Mouse (Mus musculus): ENCODE measurements at regions not wholly inside any gene's neighbourhood (a gene's known extent, or its start where the extent isn't known, plus 50 kb on each side); places are given as distances from the start of the nearest gene placed in this dataset.

GRCm38 (mm10) chr19:57541693-57542314 lies 69.0 kb upstream of the Atrnl1 start:
- Histone ChIP-seq H3K27me3 (ENCODE audit: control insufficient read depth, insufficient read depth, low read length) (peaks cover 3% of the 10 kb centered on the region; the same call in 1 of the 2 replicates), H3K4me1 (ENCODE audit: control insufficient read depth, insufficient read depth, low read length) (peaks cover 7% of the 10 kb centered on the region; the same call in 1 of the 2 replicates), H3K27ac (ENCODE audit: insufficient read depth, low read length) (no peak overlapping the region), H3K4me3 (replicated peaks; ENCODE audit: insufficient read depth, low read depth, low read length) (no peak overlapping the region)
- 99% methylated on average over 8 of the region's 8 CpGs for WGBS
- no peak for TF ChIP-seq POLR2A (IDR thresholded peaks at IDR 0.05; ENCODE audit: borderline replicate concordance, insufficient read depth, low read length)
- TF ChIP-seq CTCF (IDR thresholded peaks at IDR 0.05; ENCODE audit: borderline replicate concordance, insufficient read depth, low read depth, low read length): no peak
- no peak for DNase-seq

- TF ChIP-seq POLR2A (IDR thresholded peaks at IDR 0.05; ENCODE audit: borderline replicate concordance, insufficient read depth, low read length): no peak
- TF ChIP-seq CTCF (IDR thresholded peaks at IDR 0.05; ENCODE audit: borderline replicate concordance, insufficient read depth, low read depth, low read length): no peak
- peaks cover 7% of the 10 kb centered on the region; the same call in 1 of the 2 replicates for H3K4me1 ChIP-seq (ENCODE audit: control insufficient read depth, insufficient read depth, low read length)
- no peak overlapping the region for H3K4me3 ChIP-seq (replicated peaks; ENCODE audit: insufficient read depth, low read depth, low read length)
- H3K27me3 ChIP-seq (ENCODE audit: control insufficient read depth, insufficient read depth, low read length): peaks cover 3% of the 10 kb centered on the region; the same call in 1 of the 2 replicates
- 96% methylated on average over 5 of the region's 5 CpGs for WGBS
- DNase-seq: no peak
- H3K27ac ChIP-seq (ENCODE audit: insufficient read depth, low read length): no peak overlapping the region
These were observed 68.3 kb upstream of the Atrnl1 start for GRCm38 (mm10) chr19:57542506-57542905.

DNA sequence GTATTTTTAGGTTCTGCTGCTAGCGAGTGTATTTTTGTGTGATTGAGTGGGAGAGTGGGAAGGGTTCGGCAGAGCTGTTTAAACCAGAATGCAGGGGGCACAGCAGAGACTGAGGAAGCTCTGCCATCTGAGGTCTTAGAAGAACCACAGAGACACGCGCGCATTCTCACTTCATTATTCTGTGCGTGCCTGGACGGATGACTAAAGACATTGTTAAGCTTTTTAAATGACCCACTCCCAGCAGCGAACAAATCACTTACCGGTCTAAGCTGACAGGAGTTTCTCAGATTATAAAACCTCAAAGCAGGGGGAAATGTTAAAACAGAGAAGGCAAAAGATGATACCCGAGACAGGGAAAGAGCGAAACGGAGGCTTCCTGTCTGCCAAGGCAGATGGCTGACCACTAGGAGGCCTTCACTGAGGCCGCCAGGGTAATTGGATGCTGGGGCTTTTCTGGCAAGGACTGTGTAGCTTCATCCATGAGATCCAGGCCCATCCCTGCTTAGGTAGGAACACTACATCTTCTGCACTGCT lies 67.1 kb upstream of the Atrnl1 start:
- peak; percentile 86 to 91 for DNase-seq
- no peak for TF ChIP-seq POLR2A (IDR thresholded peaks at IDR 0.05; ENCODE audit: borderline replicate concordance, insufficient read depth, low read length)
- peak; percentile 55; the same call in 1 of the 2 replicates for TF ChIP-seq CTCF (IDR thresholded peaks at IDR 0.05; ENCODE audit: borderline replicate concordance, insufficient read depth, low read depth, low read length)
- H3K4me1 ChIP-seq (ENCODE audit: control insufficient read depth, insufficient read depth, low read length): peaks cover 7% of the 10 kb centered on the region; the same call in 1 of the 2 replicates
- peaks cover 3% of the 10 kb centered on the region; the same call in 1 of the 2 replicates for H3K27me3 ChIP-seq (ENCODE audit: control insufficient read depth, insufficient read depth, low read length)
- 5% methylated on average over 13 of the region's 13 CpGs for WGBS
- no peak overlapping the region for H3K4me3 ChIP-seq (replicated peaks; ENCODE audit: insufficient read depth, low read depth, low read length)
- no peak overlapping the region for H3K27ac ChIP-seq (ENCODE audit: insufficient read depth, low read length)

GRCm38 (mm10) chr19:57544229-57544879 lies 66.5 kb upstream of the Atrnl1 start:
- H3K4me3 ChIP-seq (replicated peaks; ENCODE audit: insufficient read depth, low read depth, low read length): no peak overlapping the region
- WGBS: 24% methylated on average over 17 of the region's 17 CpGs
- H3K27me3 ChIP-seq (ENCODE audit: control insufficient read depth, insufficient read depth, low read length): peaks cover 3% of the 10 kb centered on the region; the same call in 1 of the 2 replicates
- no peak overlapping the region for H3K27ac ChIP-seq (ENCODE audit: insufficient read depth, low read length)
- TF ChIP-seq CTCF (IDR thresholded peaks at IDR 0.05; ENCODE audit: borderline replicate concordance, insufficient read depth, low read depth, low read length): no peak
- no peak for TF ChIP-seq POLR2A (IDR thresholded peaks at IDR 0.05; ENCODE audit: borderline replicate concordance, insufficient read depth, low read length)
- H3K4me1 ChIP-seq (ENCODE audit: control insufficient read depth, insufficient read depth, low read length): peaks cover 7% of the 10 kb centered on the region; the same call in 1 of the 2 replicates
- DNase-seq: no peak

- TF ChIP-seq POLR2A (IDR thresholded peaks at IDR 0.05; ENCODE audit: borderline replicate concordance, insufficient read depth, low read length) (no peak), CTCF (IDR thresholded peaks at IDR 0.05; ENCODE audit: borderline replicate concordance, insufficient read depth, low read depth, low read length) (no peak)
- no peak for DNase-seq
- no peak overlapping the region for H3K4me3 ChIP-seq (replicated peaks; ENCODE audit: insufficient read depth, low read depth, low read length)
- WGBS: 79% methylated on average over 2 of the region's 2 CpGs
- no peak overlapping the region for H3K27ac ChIP-seq (ENCODE audit: insufficient read depth, low read length)
- H3K27me3 ChIP-seq (ENCODE audit: control insufficient read depth, insufficient read depth, low read length): peaks cover 3% of the 10 kb centered on the region; the same call in 1 of the 2 replicates
- H3K4me1 ChIP-seq (ENCODE audit: control insufficient read depth, insufficient read depth, low read length): peaks cover 7% of the 10 kb centered on the region; the same call in 1 of the 2 replicates
These were observed 65.8 kb upstream of the Atrnl1 start for GRCm38 (mm10) chr19:57545071-57545470.

GRCm38 (mm10) chr19:57546039-57546438 lies 64.8 kb upstream of the Atrnl1 start:
- WGBS: 84% methylated on average over 2 of the region's 2 CpGs
- Histone ChIP-seq H3K27ac (ENCODE audit: insufficient read depth, low read length) (no peak overlapping the region), H3K4me1 (ENCODE audit: control insufficient read depth, insufficient read depth, low read length) (peaks cover 7% of the 10 kb centered on the region; the same call in 1 of the 2 replicates), H3K4me3 (replicated peaks; ENCODE audit: insufficient read depth, low read depth, low read length) (no peak overlapping the region), H3K27me3 (ENCODE audit: control insufficient read depth, insufficient read depth, low read length) (peaks cover 1% of the 10 kb centered on the region; the same call in 1 of the 2 replicates)
- no peak for TF ChIP-seq POLR2A (IDR thresholded peaks at IDR 0.05; ENCODE audit: borderline replicate concordance, insufficient read depth, low read length)
- no peak for TF ChIP-seq CTCF (IDR thresholded peaks at IDR 0.05; ENCODE audit: borderline replicate concordance, insufficient read depth, low read depth, low read length)
- no peak for DNase-seq

GRCm38 (mm10) chr19:57546519-57546918 lies 64.3 kb upstream of the Atrnl1 start:
- 36% methylated on average over 10 of the region's 10 CpGs for WGBS
- DNase-seq: no peak
- Histone ChIP-seq H3K27ac (ENCODE audit: insufficient read depth, low read length) (no peak overlapping the region), H3K27me3 (ENCODE audit: control insufficient read depth, insufficient read depth, low read length) (peaks cover 1% of the 10 kb centered on the region; the same call in 1 of the 2 replicates), H3K4me1 (ENCODE audit: control insufficient read depth, insufficient read depth, low read length) (peaks cover 7% of the 10 kb centered on the region; the same call in 1 of the 2 replicates), H3K4me3 (replicated peaks; ENCODE audit: insufficient read depth, low read depth, low read length) (no peak overlapping the region)
- TF ChIP-seq CTCF (IDR thresholded peaks at IDR 0.05; ENCODE audit: borderline replicate concordance, insufficient read depth, low read depth, low read length): no peak
- no peak for TF ChIP-seq POLR2A (IDR thresholded peaks at IDR 0.05; ENCODE audit: borderline replicate concordance, insufficient read depth, low read length)
